Mouse (Mus musculus): ENCODE measurements around the gene Mmp23.

- no peak for TF ChIP-seq CTCF (IDR thresholded peaks at IDR 0.05; ENCODE audit: low read depth, low read length)
- no peak for TF ChIP-seq POLR2A (IDR thresholded peaks at IDR 0.05; ENCODE audit: extremely low read depth, insufficient read depth, low read length)
Observed at GRCm38 (mm10) chr4:155654183-155654455, 935 bp upstream of the Mmp23 start.

All from liver, adult 2 months (tissue).